In the genomic region with DNA sequence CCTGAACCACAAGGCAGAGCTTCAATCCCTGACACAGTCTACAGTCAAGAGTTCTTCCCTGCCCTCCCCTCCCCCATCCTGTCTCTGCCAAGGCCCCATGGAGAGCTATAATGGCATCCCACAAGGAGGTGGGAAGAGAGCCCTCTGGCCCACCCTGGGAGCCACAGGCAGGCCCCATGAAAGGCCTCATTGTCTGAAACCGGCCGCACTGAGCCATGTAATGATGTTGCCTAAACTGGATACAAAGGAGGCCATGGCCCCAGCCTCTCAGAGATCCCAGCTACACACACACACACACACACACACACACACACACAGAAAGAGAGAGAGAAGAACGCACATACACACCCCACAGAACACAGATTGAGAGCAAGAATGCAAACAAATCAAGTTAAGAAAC, we compare ENCODE assay signal across 11 mouse cellular contexts. TPM values are rescaled to one million over a fixed set of nuclear protein-coding genes. Genes with fewer than 3 reads are reported as not detected.
A peak's percentile ranks its signal among the peaks of the same experiment; 100 is the strongest.
DNase-seq lines count a peak whose midpoint lies in the region; ATAC-seq lines count a peak whose summit lies in the region.
"Had no signal": no experiment of that assay in that cellular context is flagged by ENCODE, and none has a peak within 500 bp of the region (broad histone marks: within the 10 kb centered on the region; RNA-seq: fewer than 3 reads in every experiment).

No protein-coding gene starts in this region.

- intact Hi-C loops in heart, postnatal 10 days (cut with DNase I): no loop called here

- H3K9ac ChIP-seq in forebrain, embryonic 12.5 days: no peak overlapping the region
- no peak overlapping the region for H3K9ac ChIP-seq in limb, embryonic 13.5 days
- H3K9ac ChIP-seq: liver, embryonic 15.5 days had no signal

- no peaks in the 10 kb centered on the region for H3K9me3 ChIP-seq in heart, embryonic 10.5 days
- H3K9me3 ChIP-seq in forebrain, embryonic 12.5 days: no peaks in the 10 kb centered on the region
- no peaks in the 10 kb centered on the region for H3K9me3 ChIP-seq in limb, embryonic 13.5 days
- H3K9me3 ChIP-seq: liver, embryonic 15.5 days had no signal

- WGBS in heart, embryonic 10.5 days: 53% methylated on average over 3 of the region's 3 CpGs
- 0% methylated on average over 3 of the region's 3 CpGs for WGBS in forebrain, embryonic 12.5 days
- 36% methylated on average over 3 of the region's 3 CpGs for WGBS in limb, embryonic 13.5 days

- H3K4me3 ChIP-seq in heart, embryonic 10.5 days: no peak overlapping the region
- H3K4me3 ChIP-seq in forebrain, embryonic 12.5 days (replicated peaks): no peak overlapping the region
- H3K4me3 ChIP-seq in limb, embryonic 13.5 days: no peak overlapping the region
- H3K4me3 ChIP-seq: liver, embryonic 15.5 days had no signal

- no peak overlapping the region for H3K4me2 ChIP-seq in forebrain, embryonic 12.5 days
- H3K4me2 ChIP-seq in limb, embryonic 13.5 days (replicated peaks): no peak overlapping the region
- H3K4me2 ChIP-seq: liver, embryonic 15.5 days had no signal

- peaks cover 54% of the 10 kb centered on the region for H3K4me1 ChIP-seq in heart, embryonic 10.5 days
- peaks cover 55% of the 10 kb centered on the region for H3K4me1 ChIP-seq in forebrain, embryonic 12.5 days
- H3K4me1 ChIP-seq in limb, embryonic 13.5 days: peaks cover 72% of the 10 kb centered on the region

- no peaks in the 10 kb centered on the region for H3K27me3 ChIP-seq in heart, embryonic 10.5 days (ENCODE audit: insufficient read depth, poor library complexity, severe bottlenecking)
- peaks cover 4% of the 10 kb centered on the region; the same call in 1 of the 2 replicates for H3K27me3 ChIP-seq in forebrain, embryonic 12.5 days
- no peaks in the 10 kb centered on the region for H3K27me3 ChIP-seq in limb, embryonic 13.5 days
- H3K27me3 ChIP-seq: liver, embryonic 15.5 days had no signal

- ATAC-seq in forebrain, embryonic 12.5 days (ENCODE audit: low FRiP score): peak; percentile 80
- ATAC-seq in limb, embryonic 13.5 days (ENCODE audit: low FRiP score, low read depth): peak; percentile 18; the same call in 1 of the 2 replicates

- H3K36me3 ChIP-seq in heart, embryonic 10.5 days: no peaks in the 10 kb centered on the region
- no peaks in the 10 kb centered on the region for H3K36me3 ChIP-seq in forebrain, embryonic 12.5 days (replicated peaks)
- H3K36me3 ChIP-seq in limb, embryonic 13.5 days: no peaks in the 10 kb centered on the region
- H3K36me3 ChIP-seq: liver, embryonic 15.5 days had no signal

- H3K27ac ChIP-seq in heart, embryonic 10.5 days: peak overlapping the region; percentile 39; the same call in 1 of the 2 replicates
- H3K27ac ChIP-seq in forebrain, embryonic 12.5 days: 0 out of 2 replicates have a peak overlapping the region, but pooled peaks have one; percentile 21
- H3K27ac ChIP-seq in limb, embryonic 13.5 days: peak overlapping the region; percentile 72; the same call in 1 of the 2 replicates
- H3K27ac ChIP-seq: liver, embryonic 15.5 days had no signal

- DNase-seq in heart, embryonic 10.5 days (ENCODE audit: low spot score): no peak
- DNase-seq in heart, postnatal 10 days: no peak
- DNase-seq in brain, adult 2 months (ENCODE audit: low read depth, low spot score): peak; percentile 71
- no peak for DNase-seq in T-cell, adult 2 months (ENCODE audit: low spot score)
- DNase-seq in MN1 (ENCODE audit: low spot score): no peak
- DNase-seq in yolk sac, embryonic 10.5 days (ENCODE audit: low spot score): no peak
- DNase-seq: kidney, adult 18-20 months had no signal

RNA-seq across cellular contexts. Expression of a gene that starts 24.8 kb away (rescaled TPM):
- 3.5 and 5.6 TPM in 2 replicates for polyA plus RNA-seq in heart, embryonic 10.5 days (2016; fragmentation: Nextera tagmentation; extraction: Ambion mirVana)
- total RNA-seq in heart, postnatal 10 days (2021): 10 to 100 TPM; 12.8 to 26.7 TPM
- polyA plus RNA-seq in forebrain, embryonic 12.5 days (2016; fragmentation: Nextera tagmentation; extraction: Ambion mirVana): 1.4 TPM in 2 replicates
- polyA plus RNA-seq in limb, embryonic 13.5 days (2015; fragmentation: Nextera tagmentation; extraction: Ambion mirVana): 5.1 and 5.5 TPM in 2 replicates

RNA-seq across cellular contexts. Expression of a gene that starts 46.4 kb away (rescaled TPM):
- polyA plus RNA-seq in heart, embryonic 10.5 days (2016; fragmentation: Nextera tagmentation; extraction: Ambion mirVana): 0.23 and 0.33 TPM in 2 replicates
- total RNA-seq in heart, postnatal 10 days (2021): under 1 TPM; 0.36 to 0.62 TPM
- not detected in 2 replicates for polyA plus RNA-seq in forebrain, embryonic 12.5 days (2016; fragmentation: Nextera tagmentation; extraction: Ambion mirVana)
- 0.26 and 0.28 TPM in 2 replicates for polyA plus RNA-seq in limb, embryonic 13.5 days (2015; fragmentation: Nextera tagmentation; extraction: Ambion mirVana)
- polyA plus RNA-seq: frontal cortex, adult 2 months; liver, embryonic 15.5 days had no signal

RNA-seq across cellular contexts. Expression of a gene that starts 49.3 kb away (rescaled TPM):
- polyA plus RNA-seq in heart, embryonic 10.5 days (2016; fragmentation: Nextera tagmentation; extraction: Ambion mirVana): 0.43 and 0.83 TPM in 2 replicates
- total RNA-seq in heart, postnatal 10 days (2021): under 1 TPM; 0.29 to 0.60 TPM
- 0.14 and 0.28 TPM in 2 replicates for polyA plus RNA-seq in forebrain, embryonic 12.5 days (2016; fragmentation: Nextera tagmentation; extraction: Ambion mirVana)
- polyA plus RNA-seq in limb, embryonic 13.5 days (2015; fragmentation: Nextera tagmentation; extraction: Ambion mirVana): 0.51 and 0.70 TPM in 2 replicates

Comparison
In these comparisons a context has a peak if more than half of its experiments do, and no peak if none do; other contexts are left out.
1. H3K27ac ChIP-seq: peak in every context shown above with its lines; median percentile 72 in limb, embryonic 13.5 days; 39 in heart, embryonic 10.5 days; 21 in forebrain, embryonic 12.5 days.